Mouse (Mus musculus): ENCODE measurements around the gene Ndrg2. TPM values are rescaled to one million over a fixed set of nuclear protein-coding genes. Genes with fewer than 3 reads are reported as not detected.

Ndrg2 gene
- 152 TPM in 2 replicates for polyA plus RNA-seq (2015; fragmentation: Nextera tagmentation; extraction: Ambion mirVana)

DNA sequence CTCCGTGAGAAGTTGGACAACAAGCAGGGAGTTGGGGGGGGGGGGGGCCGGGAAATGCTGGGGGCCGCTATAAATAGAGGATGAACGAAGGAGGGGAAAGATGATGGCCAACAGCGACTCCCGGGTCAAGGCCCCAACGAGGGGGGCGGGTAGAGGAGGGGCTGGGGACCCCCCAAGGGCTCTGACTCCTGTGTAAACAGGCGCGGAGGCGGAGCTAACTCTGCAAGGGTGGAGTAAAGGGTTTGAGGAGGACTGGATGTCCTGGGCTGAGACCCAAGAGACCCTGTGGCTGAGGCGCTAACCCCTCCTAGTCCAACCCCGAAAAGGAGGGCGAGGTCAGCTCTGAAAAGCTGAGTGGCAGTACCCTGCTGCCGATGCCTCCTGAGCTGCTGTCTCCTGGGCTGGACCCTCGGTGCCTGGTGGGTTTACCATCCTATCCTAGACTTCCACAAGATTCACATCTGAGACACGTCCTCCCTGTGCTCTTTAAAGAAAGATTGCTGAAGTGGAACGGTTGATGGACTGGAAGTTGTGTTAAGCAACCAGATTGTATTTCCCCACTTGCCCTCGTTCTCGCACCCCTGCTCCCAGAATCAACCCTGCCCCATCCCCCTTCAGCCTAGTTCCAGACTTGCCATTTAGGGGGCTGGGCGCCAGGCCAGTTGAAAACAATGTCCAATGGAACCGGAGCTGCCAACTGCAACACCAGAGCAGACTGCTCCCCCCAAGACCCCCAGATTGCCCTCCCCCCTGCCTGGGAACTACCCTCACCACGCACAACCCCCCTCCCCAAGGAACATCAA is at the start of gene Ndrg2:
Gene Ndrg2 (minus strand): TSS at position 199 of the 803 bp plus-strand sequence.
- Histone ChIP-seq H3K4me2 (replicated peaks) (peak within 1 kb of the TSS; percentile 96), H3K9ac (replicated peaks) (peak within 1 kb of the TSS; percentile 71), H3K9me3 (no peaks in the 10 kb centered on the region), H3K27ac (replicated peaks) (peak within 1 kb of the TSS; percentile 90), H3K36me3 (no peaks in the 10 kb centered on the region), H3K27me3 (no peaks in the 10 kb centered on the region), H3K4me1 (peaks cover 22% of the 10 kb centered on the region), H3K4me3 (peak within 1 kb of the TSS; percentile 54)
- peak; percentile 72 for ATAC-seq (replicated peaks)
- 2% methylated on average over 21 of the region's 23 CpGs for WGBS

DNA sequence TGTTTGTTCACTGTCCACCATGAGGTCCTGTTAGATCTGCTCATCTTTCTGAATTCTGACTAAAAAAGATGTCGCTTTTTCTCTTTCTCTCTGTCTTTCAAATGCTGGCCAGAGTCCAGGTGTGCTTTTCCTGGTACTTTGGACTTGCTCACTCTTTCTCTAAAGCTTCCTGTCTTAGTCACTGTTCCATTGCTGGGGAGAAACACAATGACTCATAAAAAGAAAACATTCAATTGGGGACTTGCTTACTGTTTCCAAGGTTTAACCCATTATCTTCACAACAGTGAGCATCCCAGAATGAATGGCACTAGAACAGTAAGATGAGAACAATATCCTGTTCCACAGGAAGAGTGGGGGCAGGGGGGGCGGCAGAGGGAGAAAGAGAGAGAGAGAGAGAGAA is 46.4 kb upstream of the Ndrg2 start:
- no peak for ATAC-seq (replicated peaks)
- no peak overlapping the region for H3K9ac ChIP-seq (replicated peaks)
- H3K27ac ChIP-seq (replicated peaks): no peak overlapping the region
- no peak overlapping the region for H3K4me2 ChIP-seq (replicated peaks)
- H3K27me3 ChIP-seq: no peaks in the 10 kb centered on the region
- no peaks in the 10 kb centered on the region for H3K36me3 ChIP-seq
- WGBS: 95% methylated on average over 2 of the region's 2 CpGs
- H3K9me3 ChIP-seq: no peaks in the 10 kb centered on the region
- no peak overlapping the region for H3K4me3 ChIP-seq
- no peaks in the 10 kb centered on the region for H3K4me1 ChIP-seq

GRCm38 (mm10) chr14:51943336-51943735 is 29.4 kb upstream of the Ndrg2 start:
- Histone ChIP-seq H3K4me2 (replicated peaks) (no peak overlapping the region), H3K4me1 (no peaks in the 10 kb centered on the region), H3K4me3 (no peak overlapping the region), H3K9ac (replicated peaks) (no peak overlapping the region), H3K36me3 (no peaks in the 10 kb centered on the region), H3K9me3 (no peaks in the 10 kb centered on the region), H3K27me3 (no peaks in the 10 kb centered on the region), H3K27ac (replicated peaks) (no peak overlapping the region)
- 87% methylated on average over 6 of the region's 6 CpGs for WGBS
- ATAC-seq (replicated peaks): no peak

DNA sequence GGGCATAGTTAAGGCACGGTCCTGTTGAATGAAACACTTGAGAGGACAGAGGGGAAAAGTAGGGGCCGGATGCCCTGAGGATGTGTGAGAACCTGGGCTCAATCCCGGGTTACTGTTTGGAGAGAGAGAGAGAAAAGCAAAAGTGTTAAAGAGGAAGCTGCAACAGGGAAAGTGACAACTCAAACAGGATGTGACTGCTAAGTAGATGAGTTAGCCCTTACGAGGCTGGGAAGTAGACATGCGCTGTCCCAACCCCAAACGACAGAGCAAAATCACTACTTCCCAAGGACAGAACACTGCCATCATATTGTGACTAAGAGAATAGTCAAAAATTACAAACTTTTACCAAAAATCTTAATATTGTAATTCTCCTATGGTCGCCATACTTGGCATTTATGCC is 28.3 kb upstream of the Ndrg2 start:
- Histone ChIP-seq H3K27me3 (no peaks in the 10 kb centered on the region), H3K36me3 (no peaks in the 10 kb centered on the region), H3K9ac (replicated peaks) (no peak overlapping the region), H3K4me1 (no peaks in the 10 kb centered on the region), H3K27ac (replicated peaks) (no peak overlapping the region), H3K9me3 (no peaks in the 10 kb centered on the region), H3K4me2 (replicated peaks) (no peak overlapping the region), H3K4me3 (no peak overlapping the region)
- 75% methylated on average over 7 of the region's 7 CpGs for WGBS
- ATAC-seq (replicated peaks): no peak

GRCm38 (mm10) chr14:51941577-51941976 is 27.6 kb upstream of the Ndrg2 start:
- Histone ChIP-seq H3K27me3 (no peaks in the 10 kb centered on the region), H3K9me3 (no peaks in the 10 kb centered on the region), H3K36me3 (no peaks in the 10 kb centered on the region), H3K27ac (replicated peaks) (no peak overlapping the region), H3K4me3 (no peak overlapping the region), H3K4me2 (replicated peaks) (no peak overlapping the region), H3K4me1 (no peaks in the 10 kb centered on the region), H3K9ac (replicated peaks) (no peak overlapping the region)
- 52% methylated on average over 9 of the region's 9 CpGs for WGBS
- ATAC-seq (replicated peaks): no peak

GRCm38 (mm10) chr14:51940944-51941560 is 27.1 kb upstream of the Ndrg2 start:
- Histone ChIP-seq H3K4me2 (replicated peaks) (no peak overlapping the region), H3K27ac (replicated peaks) (no peak overlapping the region), H3K4me3 (no peak overlapping the region), H3K9me3 (no peaks in the 10 kb centered on the region), H3K27me3 (no peaks in the 10 kb centered on the region), H3K9ac (replicated peaks) (no peak overlapping the region), H3K36me3 (no peaks in the 10 kb centered on the region), H3K4me1 (no peaks in the 10 kb centered on the region)
- WGBS: 33% methylated on average over 8 of the region's 8 CpGs
- no peak for ATAC-seq (replicated peaks)

- Histone ChIP-seq H3K4me1 (no peaks in the 10 kb centered on the region), H3K9ac (replicated peaks) (no peak overlapping the region), H3K4me3 (no peak overlapping the region), H3K27ac (replicated peaks) (no peak overlapping the region), H3K9me3 (no peaks in the 10 kb centered on the region), H3K36me3 (no peaks in the 10 kb centered on the region), H3K4me2 (replicated peaks) (no peak overlapping the region), H3K27me3 (no peaks in the 10 kb centered on the region)
- 88% methylated on average over 9 of the region's 9 CpGs for WGBS
- no peak for ATAC-seq (replicated peaks)
These were observed 25.0 kb upstream of the Ndrg2 start for GRCm38 (mm10) chr14:51939005-51939404.

DNA sequence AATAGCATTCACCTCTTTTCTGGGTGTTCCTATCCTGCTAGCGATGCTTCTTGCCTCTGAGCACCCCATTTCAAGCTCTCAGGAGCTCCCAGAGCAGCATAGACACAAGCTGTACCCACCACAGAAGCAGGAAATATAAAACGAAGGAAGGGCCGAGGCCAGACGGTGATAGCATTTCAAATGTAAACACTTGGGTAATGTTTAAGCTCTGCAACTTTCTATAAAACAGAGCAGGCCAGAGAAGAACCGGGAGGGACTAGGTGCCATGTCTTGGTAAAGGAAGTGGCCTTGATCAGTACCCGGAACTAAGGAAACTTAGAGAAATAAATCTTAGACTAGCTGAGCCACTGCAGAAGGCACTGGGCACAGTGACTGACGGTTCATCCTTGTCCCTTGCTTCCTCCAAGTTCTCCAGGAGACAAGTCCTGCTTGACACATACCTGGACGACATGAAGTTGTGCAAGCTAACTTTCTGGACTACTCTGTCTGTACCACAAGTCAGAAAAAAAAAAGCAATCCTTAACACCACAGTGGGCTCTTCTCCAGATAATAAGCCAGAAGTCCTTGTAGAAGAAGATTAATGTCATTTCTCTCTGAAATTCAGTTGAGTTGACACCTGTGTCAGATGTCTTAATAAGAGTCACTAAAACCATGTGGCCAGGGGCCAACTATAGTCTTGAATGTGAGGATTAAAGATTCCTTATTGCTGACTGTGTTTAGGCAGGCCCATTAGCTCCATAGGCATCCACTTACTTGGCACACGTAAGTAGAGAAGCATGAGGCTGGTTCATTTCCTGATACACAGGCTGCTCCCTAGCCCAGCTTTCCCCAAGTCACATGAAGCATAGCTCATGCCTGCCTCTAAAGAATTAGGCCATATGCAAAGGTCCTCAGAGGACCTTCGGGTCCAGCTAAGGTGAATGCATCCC is 18.4 kb upstream of the Ndrg2 start:
- ATAC-seq (replicated peaks): no peak
- Histone ChIP-seq H3K9ac (replicated peaks) (no peak overlapping the region), H3K27me3 (no peaks in the 10 kb centered on the region), H3K4me2 (replicated peaks) (no peak overlapping the region), H3K4me1 (peaks cover 14% of the 10 kb centered on the region; the same call in 1 of the 2 replicates), H3K27ac (replicated peaks) (no peak overlapping the region), H3K36me3 (no peaks in the 10 kb centered on the region), H3K4me3 (no peak overlapping the region), H3K9me3 (no peaks in the 10 kb centered on the region)
- 84% methylated on average over 10 of the region's 10 CpGs for WGBS

- Histone ChIP-seq H3K36me3 (no peaks in the 10 kb centered on the region), H3K27ac (replicated peaks) (no peak overlapping the region), H3K27me3 (no peaks in the 10 kb centered on the region), H3K4me2 (replicated peaks) (no peak overlapping the region), H3K9ac (replicated peaks) (no peak overlapping the region), H3K4me1 (peaks cover 14% of the 10 kb centered on the region; the same call in 1 of the 2 replicates), H3K9me3 (no peaks in the 10 kb centered on the region), H3K4me3 (no peak overlapping the region)
- peak; percentile 87 for ATAC-seq (replicated peaks)
- WGBS: 32% methylated on average over 5 of the region's 5 CpGs
These were observed 16.9 kb upstream of the Ndrg2 start for GRCm38 (mm10) chr14:51930824-51931223.

DNA sequence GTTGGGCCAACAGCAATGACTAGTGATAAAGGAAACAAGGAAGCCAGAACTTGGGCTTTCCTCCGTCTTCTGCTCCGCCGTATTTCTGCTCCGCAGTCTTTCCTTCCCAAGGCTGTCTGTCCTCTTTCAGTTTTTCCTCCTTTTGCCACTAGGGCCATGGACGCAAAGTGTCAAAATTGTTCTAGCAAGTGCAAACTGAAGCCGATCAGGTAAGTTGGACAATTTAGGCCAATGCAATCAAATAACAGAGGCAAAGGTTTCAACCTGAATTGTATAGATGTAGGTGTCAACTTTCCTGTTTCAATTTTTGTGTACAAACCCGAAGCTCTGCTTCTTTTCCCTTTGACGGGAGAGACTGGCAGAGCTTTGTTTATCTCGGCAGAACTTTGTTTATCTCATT is 16.0 kb upstream of the Ndrg2 start:
- no peak overlapping the region for H3K4me3 ChIP-seq
- no peaks in the 10 kb centered on the region for H3K36me3 ChIP-seq
- no peak overlapping the region for H3K9ac ChIP-seq (replicated peaks)
- H3K9me3 ChIP-seq: no peaks in the 10 kb centered on the region
- no peak for ATAC-seq (replicated peaks)
- H3K27me3 ChIP-seq: no peaks in the 10 kb centered on the region
- H3K4me1 ChIP-seq: peaks cover 14% of the 10 kb centered on the region; the same call in 1 of the 2 replicates
- 62% methylated on average over 9 of the region's 9 CpGs for WGBS
- H3K4me2 ChIP-seq (replicated peaks): no peak overlapping the region
- peak overlapping the region; percentile 9; the same call in 1 of the 2 replicates for H3K27ac ChIP-seq (replicated peaks)

- no peaks in the 10 kb centered on the region for H3K9me3 ChIP-seq
- H3K4me2 ChIP-seq (replicated peaks): no peak overlapping the region
- 0 out of 2 replicates have a peak overlapping the region, but pooled peaks have one; percentile 9 for H3K27ac ChIP-seq (replicated peaks)
- peak; percentile 42; the same call in 1 of the 2 replicates for ATAC-seq (replicated peaks)
- WGBS: 72% methylated on average over 8 of the region's 8 CpGs
- H3K4me3 ChIP-seq: no peak overlapping the region
- no peak overlapping the region for H3K9ac ChIP-seq (replicated peaks)
- H3K36me3 ChIP-seq: no peaks in the 10 kb centered on the region
- peaks cover 14% of the 10 kb centered on the region; the same call in 1 of the 2 replicates for H3K4me1 ChIP-seq
- no peaks in the 10 kb centered on the region for H3K27me3 ChIP-seq
These were observed 15.5 kb upstream of the Ndrg2 start for GRCm38 (mm10) chr14:51929309-51929943.

Measured in forebrain, embryonic 15.5 days (tissue).